Mouse (Mus musculus) liver, adult 2 months (tissue): Measurements from ENCODE around the gene Krtap28-13. TPM values are rescaled to one million over a fixed set of nuclear protein-coding genes. Genes with fewer than 3 reads are reported as not detected.

Experiments
- DNase-seq: peaks from one replicate; pipeline ENCODE4 v3.0.0-alpha.2; 2011; ENCODE audit warnings: low read depth, low spot score; ENCODE audit errors: extremely low read depth
- H3K27ac ChIP-seq: fragments of 200-500 bp; replicated peaks from 2 replicates; pipeline ENCODE4 v1.5.1; 2012; ENCODE audit warnings: low read depth, mild to moderate bottlenecking, control low read depth, inconsistent platforms, low read length; ENCODE audit not compliant: insufficient read depth
- H3K27me3 ChIP-seq: fragments of 200-500 bp; 2 replicates; pipeline ENCODE4 v1.6.1; 2012; ENCODE audit warnings: mild to moderate bottlenecking, moderate library complexity, low read length, inconsistent platforms; ENCODE audit not compliant: control insufficient read depth, insufficient read depth
- H3K36me3 ChIP-seq: fragments of 200-500 bp; 2 replicates; pipeline ENCODE4 v1.6.1; 2012; ENCODE audit warnings: low read length, inconsistent platforms; ENCODE audit not compliant: control insufficient read depth, insufficient read depth
- H3K4me1 ChIP-seq: fragments of 200-500 bp; 2 replicates; pipeline ENCODE4 v1.6.1; 2011; ENCODE audit warnings: low read length; ENCODE audit not compliant: control insufficient read depth, insufficient read depth
- H3K4me3 ChIP-seq: fragments of 200-500 bp; 2 replicates; pipeline ENCODE4 v1.5.1; 2011; ENCODE audit warnings: low read depth, mild to moderate bottlenecking, control low read depth, low read length, moderate library complexity; ENCODE audit not compliant: insufficient read depth
- H3K79me2 ChIP-seq: fragments of 200-500 bp; 2 replicates; pipeline ENCODE4 v1.6.1; 2012; ENCODE audit warnings: inconsistent platforms, mild to moderate bottlenecking, low read length, moderate library complexity; ENCODE audit not compliant: control insufficient read depth, insufficient read depth
- H3K9ac ChIP-seq: fragments of 200-500 bp; 2 replicates; pipeline ENCODE4 v1.6.1; 2012; ENCODE audit warnings: low read depth, mild to moderate bottlenecking, control low read depth, inconsistent platforms, low read length
- CTCF ChIP-seq: fragments of 200-500 bp; IDR thresholded peaks from 2 replicates; pipeline ENCODE4 v1.5.1; 2011; ENCODE audit warnings: low read depth, low read length, control low read depth
- POLR2A ChIP-seq: fragments of 200-500 bp; IDR thresholded peaks from 2 replicates; pipeline ENCODE4 v1.6.1; 2011; ENCODE audit warnings: low read length, control low read depth; ENCODE audit not compliant: insufficient read depth; ENCODE audit errors: extremely low read depth
- WGBS: fragments of 180-500 bp; shearing (Covaris S2); methylation state at CpG from one replicate; pipeline ENCODE4 v1.1.7; 2018; 5-methylcytosine and 5-hydroxymethylcytosine counted together
- polyA plus RNA-seq: library from polyadenylated mRNA; depleted of rRNA; stranded (reverse); fragments of >200 nt; gene quantifications from 2 replicates; pipeline ENCODE4 v1.2.3, GENCODE M21; 2012; rRNA removed
- total RNA-seq: library from RNA; depleted of rRNA; stranded (reverse); fragments of >200 nt; gene quantifications from 2 replicates; pipeline ENCODE4 v1.2.3, GENCODE M21; 2014; rRNA removed

Krtap28-13 gene
- total RNA-seq (not detected in 2 replicates), polyA plus RNA-seq (not detected in 2 replicates)

- H3K27ac ChIP-seq: no peak within 1 kb of the TSS
- H3K79me2 ChIP-seq: no peaks in the 10 kb centered on the region
- no peak within 1 kb of the TSS for H3K9ac ChIP-seq
- 91% methylated on average over 4 of the region's 4 CpGs for WGBS
- H3K4me3 ChIP-seq: no peak within 1 kb of the TSS
- no peaks in the 10 kb centered on the region for H3K4me1 ChIP-seq
- H3K36me3 ChIP-seq: no peaks in the 10 kb centered on the region
- no peak for DNase-seq
- TF ChIP-seq POLR2A: no peak
- TF ChIP-seq CTCF: no peak
- H3K27me3 ChIP-seq: no peaks in the 10 kb centered on the region
These were observed at the start of gene Krtap28-13 for GRCm38 (mm10) chr1:83060643-83061042. Gene Krtap28-13, plus strand, starts transcription at chr1:83060930.

- no peak for TF ChIP-seq CTCF
- no peak for TF ChIP-seq POLR2A
These were observed 46.3 kb upstream of the Krtap28-13 start for GRCm38 (mm10) chr1:83014477-83014876.

GRCm38 (mm10) chr1:83015329-83015879 is 45.3 kb upstream of the Krtap28-13 start:
- WGBS: 78% methylated on average over 10 of the region's 10 CpGs
- no peak overlapping the region for H3K4me3 ChIP-seq
- H3K4me1 ChIP-seq: no peaks in the 10 kb centered on the region; the same call in 1 of the 2 replicates
- H3K27me3 ChIP-seq: no peaks in the 10 kb centered on the region
- no peaks in the 10 kb centered on the region for H3K79me2 ChIP-seq
- no peak for TF ChIP-seq POLR2A
- TF ChIP-seq CTCF: no peak
- no peak overlapping the region for H3K27ac ChIP-seq
- H3K9ac ChIP-seq: no peak overlapping the region
- DNase-seq: peak; percentile 53
- H3K36me3 ChIP-seq: no peaks in the 10 kb centered on the region

More at GRCm38 (mm10) chr1:83014477-83014876, 46.3 kb upstream of the Krtap28-13 start:
- Histone ChIP-seq H3K27me3 (no peaks in the 10 kb centered on the region), H3K27ac (no peak overlapping the region), H3K9ac (no peak overlapping the region), H3K4me3 (no peak overlapping the region), H3K36me3 (no peaks in the 10 kb centered on the region), H3K79me2 (no peaks in the 10 kb centered on the region), H3K4me1 (no peaks in the 10 kb centered on the region; the same call in 1 of the 2 replicates)
- WGBS: 89% methylated on average over 3 of the region's 3 CpGs
- no peak for DNase-seq

- no peaks in the 10 kb centered on the region for H3K36me3 ChIP-seq
- H3K27me3 ChIP-seq: no peaks in the 10 kb centered on the region
- no peak overlapping the region for H3K27ac ChIP-seq
- H3K4me3 ChIP-seq: no peak overlapping the region
- no peaks in the 10 kb centered on the region; the same call in 1 of the 2 replicates for H3K4me1 ChIP-seq
- TF ChIP-seq POLR2A (no peak), CTCF (no peak)
- DNase-seq: peak; percentile 58
- WGBS: 44% methylated on average over 1 of the region's 1 CpGs
- H3K9ac ChIP-seq: no peak overlapping the region
- no peaks in the 10 kb centered on the region for H3K79me2 ChIP-seq
These were observed 44.2 kb upstream of the Krtap28-13 start for GRCm38 (mm10) chr1:83016556-83016955.

GRCm38 (mm10) chr1:83031950-83032349 is 28.8 kb upstream of the Krtap28-13 start:
- Histone ChIP-seq H3K79me2 (no peaks in the 10 kb centered on the region), H3K27ac (no peak overlapping the region), H3K36me3 (no peaks in the 10 kb centered on the region), H3K9ac (no peak overlapping the region), H3K4me1 (no peaks in the 10 kb centered on the region), H3K27me3 (no peaks in the 10 kb centered on the region), H3K4me3 (no peak overlapping the region)
- 34% methylated on average over 1 of the region's 1 CpGs for WGBS
- no peak for TF ChIP-seq POLR2A
- TF ChIP-seq CTCF: no peak
- no peak for DNase-seq

GRCm38 (mm10) chr1:83032508-83032907 is 28.2 kb upstream of the Krtap28-13 start:
- Histone ChIP-seq H3K36me3 (no peaks in the 10 kb centered on the region), H3K27ac (no peak overlapping the region), H3K79me2 (no peaks in the 10 kb centered on the region), H3K4me1 (no peaks in the 10 kb centered on the region), H3K9ac (no peak overlapping the region), H3K27me3 (no peaks in the 10 kb centered on the region), H3K4me3 (no peak overlapping the region)
- DNase-seq: peak; percentile 26
- TF ChIP-seq POLR2A (no peak), CTCF (no peak)
- WGBS: 68% methylated on average over 6 of the region's 6 CpGs
